Mouse (Mus musculus): ENCODE data around the gene Pabpn1.
"Not testable (repeated sequence)": the region's sequence is repeated elsewhere in the genome, so short reads cannot be mapped to it uniquely, and the experiment has no call there.

Pabpn1 gene

DNA sequence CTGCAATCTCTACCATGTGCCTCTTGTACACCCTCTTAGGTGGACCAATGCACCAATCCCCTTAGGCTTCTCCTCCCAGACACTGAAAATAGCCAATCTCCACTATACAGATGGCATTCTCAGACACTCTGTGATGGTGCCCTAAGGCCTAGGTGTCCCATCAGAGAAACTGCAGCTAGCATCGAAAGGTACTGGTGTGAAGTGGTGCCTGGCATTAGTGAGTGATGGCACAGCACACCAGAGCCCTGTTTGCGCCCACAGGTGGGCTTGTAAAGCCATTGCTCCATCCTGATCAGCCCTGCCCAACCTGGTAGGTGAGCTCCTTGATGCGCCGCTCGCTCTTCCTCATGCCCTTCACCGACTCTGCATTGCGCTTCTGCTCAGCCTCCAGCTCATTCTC, 51.7 kb downstream of the Pabpn1 start:
- Histone ChIP-seq H3K9me3 (ENCODE audit: low read length) (peaks cover 2% of the 10 kb centered on the region; the same call in 1 of the 2 replicates), H3K4me1 (replicated peaks; ENCODE audit: low read depth, low read length) (peaks cover 15% of the 10 kb centered on the region), H3K27me3 (ENCODE audit: insufficient read depth, low read length) (peaks cover 53% of the 10 kb centered on the region), H3K4me3 (replicated peaks; ENCODE audit: low read length) (no peak overlapping the region), H3K36me3 (ENCODE audit: insufficient read depth, low read length) (no peaks in the 10 kb centered on the region)
- TF ChIP-seq CTCF (conservative IDR thresholded peaks at IDR 0.05; ENCODE audit: low read length) (no peak), NANOG (IDR thresholded peaks at IDR 0.05; ENCODE audit: borderline replicate concordance, low read length) (no peak), POU5F1 (IDR thresholded peaks at IDR 0.05; ENCODE audit: borderline replicate concordance, low read length) (no peak)

DNA sequence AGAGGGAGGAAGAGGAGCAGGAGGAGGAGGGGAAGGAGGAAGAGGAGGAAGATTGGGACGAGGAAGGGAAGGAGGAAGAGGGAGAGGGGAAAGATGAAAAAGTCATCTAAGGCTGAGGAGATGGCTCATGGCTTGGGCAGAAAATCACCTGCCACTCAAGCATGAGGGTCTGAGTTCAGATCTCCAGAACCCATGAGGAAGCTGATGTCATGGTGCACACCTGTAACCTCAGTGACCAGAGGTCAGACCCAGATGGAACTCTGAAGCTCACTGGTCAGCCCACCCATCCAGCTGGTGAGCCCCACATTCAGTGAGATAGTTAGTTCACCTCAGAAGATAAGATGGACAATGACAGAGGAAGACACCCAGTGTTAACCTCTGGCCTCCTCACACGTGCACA, 52.6 kb downstream of the Pabpn1 start:
- TF ChIP-seq NANOG (IDR thresholded peaks at IDR 0.05; ENCODE audit: borderline replicate concordance, low read length) = no peak
- no peak for TF ChIP-seq CTCF (conservative IDR thresholded peaks at IDR 0.05; ENCODE audit: low read length)
- TF ChIP-seq POU5F1 (IDR thresholded peaks at IDR 0.05; ENCODE audit: borderline replicate concordance, low read length) = no peak
- H3K27me3 ChIP-seq (ENCODE audit: insufficient read depth, low read length) = peaks cover 62% of the 10 kb centered on the region

GRCm38 (mm10) chr14:54945975-54946704, 53.8 kb downstream of the Pabpn1 start:
- TF ChIP-seq POU5F1 (IDR thresholded peaks at IDR 0.05; ENCODE audit: borderline replicate concordance, low read length) (no peak), NANOG (IDR thresholded peaks at IDR 0.05; ENCODE audit: borderline replicate concordance, low read length) (no peak), CTCF (conservative IDR thresholded peaks at IDR 0.05; ENCODE audit: low read length) (no peak)
- no peak overlapping the region for H3K4me3 ChIP-seq (replicated peaks; ENCODE audit: low read length)
- peaks cover 8% of the 10 kb centered on the region; the same call in 1 of the 2 replicates for H3K4me1 ChIP-seq (replicated peaks; ENCODE audit: low read depth, low read length)
- H3K27me3 ChIP-seq (ENCODE audit: insufficient read depth, low read length) = peaks cover 74% of the 10 kb centered on the region
- no peaks in the 10 kb centered on the region for H3K36me3 ChIP-seq (ENCODE audit: insufficient read depth, low read length)
- H3K9me3 ChIP-seq (ENCODE audit: low read length) = peaks cover 13% of the 10 kb centered on the region

More for the DNA sequence above, 52.6 kb downstream of the Pabpn1 start:
- Histone ChIP-seq H3K4me1 (replicated peaks; ENCODE audit: low read depth, low read length) (peaks cover 11% of the 10 kb centered on the region), H3K9me3 (ENCODE audit: low read length) (peaks cover 12% of the 10 kb centered on the region), H3K4me3 (replicated peaks; ENCODE audit: low read length) (no peak overlapping the region), H3K36me3 (ENCODE audit: insufficient read depth, low read length) (no peaks in the 10 kb centered on the region)

- Histone ChIP-seq H3K27me3 (ENCODE audit: insufficient read depth, low read length) (peaks cover 77% of the 10 kb centered on the region), H3K9me3 (ENCODE audit: low read length) (peaks cover 13% of the 10 kb centered on the region)
- not testable (repeated sequence) for H3K4me1 ChIP-seq (replicated peaks; ENCODE audit: low read depth, low read length); H3K36me3 ChIP-seq (ENCODE audit: insufficient read depth, low read length); H3K4me3 ChIP-seq (replicated peaks; ENCODE audit: low read length)
Observed at GRCm38 (mm10) chr14:54947008-54947407, 54.7 kb downstream of the Pabpn1 start.
